Mouse (Mus musculus) liver, embryonic 11.5 days (tissue): ENCODE results near the gene Crybb3. TPM values are rescaled to one million over a fixed set of nuclear protein-coding genes. Genes with fewer than 3 reads are reported as not detected.
"Not testable (repeated sequence)": the region's sequence is repeated elsewhere in the genome, so short reads cannot be mapped to it uniquely, and the experiment has no call there.

Source experiments
- ATAC-seq: fragments of 200-750 bp; cut with Nextera tagmentation; replicated peaks from 2 replicates; pipeline ENCODE4 v1.8.0; 2017; ENCODE audit warnings: moderate number of reproducible peaks, mild to moderate bottlenecking, moderate TSS enrichment, moderate library complexity; ENCODE audit not compliant: low FRiP score
- DNase-seq: peaks from one replicate; pipeline ENCODE4 v3.0.0-alpha.2; 2017; ENCODE audit warnings: low spot score
- H3K27ac ChIP-seq: fragments of 300-500 bp; sonication (generic); 2 replicates; pipeline ENCODE4 v1.5.1; 2014; ENCODE audit warnings: mild to moderate bottlenecking, low read depth, low read length, control low read depth
- H3K27me3 ChIP-seq: fragments of 300-500 bp; sonication (generic); replicated peaks from 2 replicates; pipeline ENCODE4 v1.6.1; 2014; ENCODE audit warnings: low read length, mixed read lengths; ENCODE audit not compliant: control insufficient read depth, insufficient read depth
- H3K36me3 ChIP-seq: fragments of 300-500 bp; sonication (generic); 2 replicates; pipeline ENCODE4 v1.6.1; 2014; ENCODE audit warnings: mild to moderate bottlenecking, low read length, moderate library complexity, mixed read lengths; ENCODE audit not compliant: control insufficient read depth, insufficient read depth
- H3K4me1 ChIP-seq: fragments of 300-500 bp; sonication (generic); replicated peaks from 2 replicates; pipeline ENCODE4 v1.6.1; 2014; ENCODE audit warnings: low read length, mixed read lengths; ENCODE audit not compliant: control insufficient read depth, insufficient read depth
- H3K4me2 ChIP-seq: fragments of 300-500 bp; sonication (generic); 2 replicates; pipeline ENCODE4 v1.6.1; 2014; ENCODE audit warnings: mild to moderate bottlenecking, control low read depth, moderate library complexity
- H3K4me3 ChIP-seq: fragments of 300-500 bp; sonication (generic); 2 replicates; pipeline ENCODE4 v1.5.1; 2014; ENCODE audit warnings: low read depth, low read length, control low read depth
- H3K9ac ChIP-seq: fragments of 300-500 bp; sonication (generic); 2 replicates; pipeline ENCODE4 v1.6.1; 2014; ENCODE audit warnings: low read depth, low read length, control low read depth
- H3K9me3 ChIP-seq: fragments of 300-500 bp; sonication (generic); 2 replicates; pipeline ENCODE4 v1.6.1; 2016; ENCODE audit warnings: low read length, inconsistent platforms, mixed read lengths; ENCODE audit not compliant: control insufficient read depth
- WGBS: fragments of 180-500 bp; shearing (Covaris S2); extraction: QIAGEN DNeasy Blood & Tissue Kit; methylation state at CpG from one replicate; pipeline ENCODE4 v1.1.7; 2014; 5-methylcytosine and 5-hydroxymethylcytosine counted together
- polyA plus RNA-seq: library from polyadenylated mRNA; unstranded; fragments of >200 nt; fragmentation: Nextera tagmentation; extraction: Ambion mirVana; gene quantifications from 2 replicates; pipeline ENCODE4 v1.2.1, GENCODE M21; 2014

The Crybb3 gene
- polyA plus RNA-seq, 1 experiment from 2014 or later: 0.49 TPM

DNA sequence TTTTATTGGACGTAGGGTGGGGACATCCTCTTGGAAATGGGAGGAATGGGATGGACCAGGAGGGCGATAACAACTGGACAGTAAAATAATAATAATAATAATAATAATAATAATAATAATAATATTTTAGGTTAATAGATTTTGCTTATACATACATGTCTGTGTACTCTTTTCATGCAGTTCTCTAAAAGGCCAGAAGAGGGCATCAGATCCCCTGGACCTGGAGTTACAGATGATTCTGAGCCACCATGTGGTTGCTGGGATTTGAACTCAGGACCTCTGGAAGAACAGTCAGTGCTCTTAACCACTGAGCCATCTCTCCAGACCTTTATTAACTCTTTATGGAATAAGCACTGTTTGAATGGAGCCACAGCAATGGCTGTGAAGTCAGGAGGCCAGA is 28.3 kb upstream of the Crybb3 start:
- not testable (repeated sequence) for H3K4me2 ChIP-seq, H3K9me3 ChIP-seq, H3K27me3 ChIP-seq, H3K9ac ChIP-seq, H3K27ac ChIP-seq, H3K4me3 ChIP-seq, DNase-seq, ATAC-seq, H3K36me3 ChIP-seq
- peaks cover 43% of the 10 kb centered on the region for H3K4me1 ChIP-seq
- 68% methylated on average over 2 of the region's 2 CpGs for WGBS

GRCm38 (mm10) chr5:113108165-113108764 is 26.9 kb upstream of the Crybb3 start:
- WGBS: 65% methylated on average over 11 of the region's 11 CpGs
- ATAC-seq (no peak), DNase-seq (no peak)
- no peaks in the 10 kb centered on the region for H3K27me3 ChIP-seq
- no peak overlapping the region for H3K27ac ChIP-seq
- no peak overlapping the region for H3K4me2 ChIP-seq
- H3K36me3 ChIP-seq: no peaks in the 10 kb centered on the region
- no peaks in the 10 kb centered on the region for H3K9me3 ChIP-seq
- H3K4me3 ChIP-seq: no peak overlapping the region
- H3K9ac ChIP-seq: no peak overlapping the region
- H3K4me1 ChIP-seq: peaks cover 29% of the 10 kb centered on the region

GRCm38 (mm10) chr5:113107709-113108108 is 26.3 kb upstream of the Crybb3 start:
- no peaks in the 10 kb centered on the region for H3K27me3 ChIP-seq
- H3K4me1 ChIP-seq: peaks cover 23% of the 10 kb centered on the region
- H3K27ac ChIP-seq: no peak overlapping the region
- H3K9me3 ChIP-seq: no peaks in the 10 kb centered on the region
- no peak overlapping the region for H3K9ac ChIP-seq
- WGBS: 84% methylated on average over 3 of the region's 3 CpGs
- no peak overlapping the region for H3K4me3 ChIP-seq
- DNase-seq (no peak), ATAC-seq (no peak)
- no peak overlapping the region for H3K4me2 ChIP-seq
- H3K36me3 ChIP-seq: no peaks in the 10 kb centered on the region

DNA sequence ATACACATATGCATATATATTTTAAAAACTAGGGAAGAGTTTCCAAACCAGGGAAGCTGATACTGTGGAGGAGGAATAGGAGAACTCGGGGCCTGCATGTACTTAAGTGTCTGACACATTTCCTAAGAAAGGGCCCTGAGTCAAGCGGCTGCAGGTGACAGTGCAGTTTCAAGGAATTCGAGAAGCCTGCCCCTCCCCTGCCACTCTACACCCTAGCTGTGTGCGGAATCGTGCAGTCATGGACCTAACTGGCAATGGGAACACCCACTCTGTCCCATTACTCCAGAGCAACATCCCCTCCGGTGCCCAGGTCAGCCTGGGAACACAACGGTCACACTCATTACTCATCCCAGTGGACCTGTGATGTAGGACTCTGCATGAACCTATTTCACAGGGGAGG is 25.2 kb upstream of the Crybb3 start:
- Histone ChIP-seq H3K9me3 (no peaks in the 10 kb centered on the region), H3K4me3 (no peak overlapping the region), H3K36me3 (no peaks in the 10 kb centered on the region), H3K9ac (no peak overlapping the region), H3K27ac (no peak overlapping the region), H3K4me1 (peaks cover 16% of the 10 kb centered on the region), H3K4me2 (no peak overlapping the region), H3K27me3 (no peaks in the 10 kb centered on the region)
- 70% methylated on average over 7 of the region's 7 CpGs for WGBS
- ATAC-seq (no peak), DNase-seq (no peak)

GRCm38 (mm10) chr5:113105481-113105880 is 24.1 kb upstream of the Crybb3 start:
- no peaks in the 10 kb centered on the region for H3K36me3 ChIP-seq
- no peak overlapping the region for H3K27ac ChIP-seq
- DNase-seq (no peak), ATAC-seq (no peak)
- H3K4me1 ChIP-seq: peaks cover 5% of the 10 kb centered on the region; the same call in 1 of the 2 replicates
- H3K27me3 ChIP-seq: no peaks in the 10 kb centered on the region
- no peaks in the 10 kb centered on the region for H3K9me3 ChIP-seq
- 84% methylated on average over 4 of the region's 4 CpGs for WGBS
- H3K4me2 ChIP-seq: no peak overlapping the region
- H3K9ac ChIP-seq: no peak overlapping the region
- no peak overlapping the region for H3K4me3 ChIP-seq

GRCm38 (mm10) chr5:113105035-113105434 is 23.7 kb upstream of the Crybb3 start:
- H3K9ac ChIP-seq: no peak overlapping the region
- no peaks in the 10 kb centered on the region for H3K36me3 ChIP-seq
- ATAC-seq (no peak), DNase-seq (no peak)
- H3K9me3 ChIP-seq: no peaks in the 10 kb centered on the region
- H3K4me3 ChIP-seq: no peak overlapping the region
- no peak overlapping the region for H3K27ac ChIP-seq
- WGBS: 78% methylated on average over 9 of the region's 9 CpGs
- H3K4me2 ChIP-seq: no peak overlapping the region
- H3K4me1 ChIP-seq: peaks cover 4% of the 10 kb centered on the region; the same call in 1 of the 2 replicates
- H3K27me3 ChIP-seq: no peaks in the 10 kb centered on the region

GRCm38 (mm10) chr5:113102455-113102854 is 21.1 kb upstream of the Crybb3 start:
- Histone ChIP-seq H3K4me3 (no peak overlapping the region), H3K4me1 (no peaks in the 10 kb centered on the region), H3K4me2 (no peak overlapping the region), H3K9ac (no peak overlapping the region), H3K27ac (no peak overlapping the region), H3K36me3 (no peaks in the 10 kb centered on the region), H3K27me3 (no peaks in the 10 kb centered on the region), H3K9me3 (no peaks in the 10 kb centered on the region)
- WGBS: 79% methylated on average over 7 of the region's 7 CpGs
- no peak for DNase-seq
- no peak for ATAC-seq

- H3K27me3 ChIP-seq: no peaks in the 10 kb centered on the region
- no peak for ATAC-seq
- no peak overlapping the region for H3K4me2 ChIP-seq
- H3K9ac ChIP-seq: no peak overlapping the region
- no peak overlapping the region for H3K4me3 ChIP-seq
- no peaks in the 10 kb centered on the region; the same call in 1 of the 2 replicates for H3K36me3 ChIP-seq
- 80% methylated on average over 10 of the region's 10 CpGs for WGBS
- no peaks in the 10 kb centered on the region for H3K9me3 ChIP-seq
- no peaks in the 10 kb centered on the region for H3K4me1 ChIP-seq
- H3K27ac ChIP-seq: no peak overlapping the region
- DNase-seq: no peak
These were observed 20.1 kb upstream of the Crybb3 start for GRCm38 (mm10) chr5:113101457-113101856.

GRCm38 (mm10) chr5:113100422-113100821 is 19.0 kb upstream of the Crybb3 start:
- H3K4me2 ChIP-seq: no peak overlapping the region
- H3K27me3 ChIP-seq: no peaks in the 10 kb centered on the region
- ATAC-seq (no peak), DNase-seq (no peak)
- H3K9ac ChIP-seq: no peak overlapping the region
- H3K27ac ChIP-seq: no peak overlapping the region
- H3K4me3 ChIP-seq: no peak overlapping the region
- no peaks in the 10 kb centered on the region; the same call in 1 of the 2 replicates for H3K36me3 ChIP-seq
- H3K9me3 ChIP-seq: no peaks in the 10 kb centered on the region
- no peaks in the 10 kb centered on the region for H3K4me1 ChIP-seq
- WGBS: 80% methylated on average over 11 of the region's 11 CpGs
